Mouse (Mus musculus): ENCODE data around the gene Usp21.

Gene Usp21

GRCm38 (mm10) chr1:171284491-171284890, 3.3 kb downstream of the Usp21 start:
- DNase-seq (ENCODE audit: low spot score): no peak

- DNase-seq (ENCODE audit: low spot score): no peak
Measured at GRCm38 (mm10) chr1:171283188-171284160, 4.3 kb downstream of the Usp21 start.

GRCm38 (mm10) chr1:171282086-171282805, 5.5 kb downstream of the Usp21 start:
- DNase-seq (ENCODE audit: low spot score): no peak

GRCm38 (mm10) chr1:171281528-171281923, 6.3 kb downstream of the Usp21 start:
- DNase-seq (ENCODE audit: low spot score): peak; percentile 85

GRCm38 (mm10) chr1:171280916-171281527, 6.8 kb downstream of the Usp21 start, which contains the start of gene Ppox:
Gene Ppox, minus strand, starts transcription at chr1:171281186.
- peak; percentile 98 for DNase-seq (ENCODE audit: low spot score)

- no peak for DNase-seq (ENCODE audit: low spot score)
Measured at GRCm38 (mm10) chr1:171280250-171280915, 7.4 kb downstream of the Usp21 start.

GRCm38 (mm10) chr1:171279721-171280120, 8.1 kb downstream of the Usp21 start:
- DNase-seq (ENCODE audit: low spot score): no peak

GRCm38 (mm10) chr1:171279012-171279705, 8.6 kb downstream of the Usp21 start:
- DNase-seq (ENCODE audit: low spot score): no peak

- DNase-seq (ENCODE audit: low spot score): no peak
Measured at GRCm38 (mm10) chr1:171278436-171278835, 9.4 kb downstream of the Usp21 start.

GRCm38 (mm10) chr1:171277736-171278135, 10.1 kb downstream of the Usp21 start:
- no peak for DNase-seq (ENCODE audit: low spot score)

- no peak for DNase-seq (ENCODE audit: low spot score)
Measured at GRCm38 (mm10) chr1:171276110-171276748, 11.6 kb downstream of the Usp21 start.

GRCm38 (mm10) chr1:171275144-171275734, 12.6 kb downstream of the Usp21 start:
- DNase-seq (ENCODE audit: low spot score): no peak

GRCm38 (mm10) chr1:171274171-171274570, 13.6 kb downstream of the Usp21 start:
- DNase-seq (ENCODE audit: low spot score): no peak

- no peak for DNase-seq (ENCODE audit: low spot score)
Measured at GRCm38 (mm10) chr1:171272086-171272485, 15.7 kb downstream of the Usp21 start.

- no peak for DNase-seq (ENCODE audit: low spot score)
Measured at GRCm38 (mm10) chr1:171271622-171272021, 16.2 kb downstream of the Usp21 start.

- DNase-seq (ENCODE audit: low spot score): peak; percentile 71
Measured at GRCm38 (mm10) chr1:171271196-171271595, 16.6 kb downstream of the Usp21 start.

GRCm38 (mm10) chr1:171270573-171270900, 17.3 kb downstream of the Usp21 start:
- DNase-seq (ENCODE audit: low spot score): peak; percentile 68

GRCm38 (mm10) chr1:171269848-171270572, 17.8 kb downstream of the Usp21 start, which contains the start of gene B4galt3:
Gene B4galt3, plus strand, starts transcription at chr1:171270328.
- peak; percentile 96 for DNase-seq (ENCODE audit: low spot score)

- DNase-seq (ENCODE audit: low spot score): no peak
Measured at GRCm38 (mm10) chr1:171268341-171268740, 19.4 kb downstream of the Usp21 start.
